Mouse (Mus musculus) E14TG2a.4 (cell line): Measurements from ENCODE around the gene Carns1.

Experiments used
- CTCF ChIP-seq: conservative IDR thresholded peaks from 2 replicates; pipeline ENCODE4 v1.5.1; 2014; ENCODE audit warnings: low read length
- NANOG ChIP-seq: IDR thresholded peaks from 2 replicates; pipeline ENCODE4 v1.6.1; 2014; ENCODE audit warnings: borderline replicate concordance, low read length, mixed read lengths
- POU5F1 ChIP-seq: IDR thresholded peaks from 2 replicates; pipeline ENCODE4 v1.6.1; 2014; ENCODE audit warnings: low read length, borderline replicate concordance

- no peak for TF ChIP-seq POU5F1
- no peak for TF ChIP-seq CTCF
- TF ChIP-seq NANOG, result no peak
Observed at GRCm38 (mm10) chr19:4187303-4187702, 12.0 kb upstream of the Carns1 start.
